Mouse (Mus musculus) MEL (cell line): Measurements from ENCODE around the gene Copz1. TPM values are rescaled to one million over a fixed set of nuclear protein-coding genes. Genes with fewer than 3 reads are reported as not detected.

Source experiments
- DNase-seq: peaks from one replicate; pipeline ENCODE4 v3.0.0; 2011; ENCODE audit warnings: low read depth, low spot score
- H3K27ac ChIP-seq: 2 replicates; pipeline ENCODE4 v1.5.1; 2012; ENCODE audit warnings: low read depth, mild to moderate bottlenecking, control low read depth, low read length, moderate library complexity; ENCODE audit not compliant: control insufficient read depth
- H3K27me3 ChIP-seq, 2 experiments: fragments of 150-350 bp in 1 of 2; sonication (generic) in 1 of 2; 2 replicates each; pipeline ENCODE4 v1.6.1; 2012; ENCODE audit warnings: low read length in 2 of 2, mild to moderate bottlenecking in 2 of 2, improper control_type of control experiment in 1 of 2, moderate library complexity in 1 of 2; ENCODE audit not compliant: insufficient read depth in 2 of 2, control insufficient read depth in 1 of 2
- H3K36me3 ChIP-seq, 2 experiments: 2 replicates each; pipeline ENCODE4 v1.6.1; 2012 to 2014; ENCODE audit warnings: low read length in 2 of 2, improper control_type of control experiment in 1 of 2, inconsistent platforms in 1 of 2, mild to moderate bottlenecking in 1 of 2; ENCODE audit not compliant: insufficient read depth in 2 of 2, control insufficient read depth in 1 of 2
- H3K4me1 ChIP-seq, 2 experiments: fragments of 150-350 bp in 1 of 2; sonication (generic) in 1 of 2; 2 replicates each; pipeline ENCODE4 v1.6.1; 2012; ENCODE audit warnings: low read length in 2 of 2, improper control_type of control experiment in 1 of 2, mild to moderate bottlenecking in 1 of 2; ENCODE audit not compliant: insufficient read depth in 2 of 2, control insufficient read depth in 1 of 2
- H3K4me3 ChIP-seq, 2 experiments: fragments of 150-350 bp in 1 of 2; sonication (generic) in 1 of 2; 2 replicates each; pipeline ENCODE4 v1.5.1; 2012; ENCODE audit warnings: low read depth in 2 of 2, low read length in 2 of 2, mild to moderate bottlenecking in 2 of 2, moderate library complexity in 2 of 2, control low read depth in 1 of 2, improper control_type of control experiment in 1 of 2; ENCODE audit not compliant: control insufficient read depth in 1 of 2, insufficient read depth in 1 of 2
- H3K79me2 ChIP-seq: 2 replicates; pipeline ENCODE4 v1.6.1; 2012; ENCODE audit warnings: mild to moderate bottlenecking, low read length, moderate library complexity; ENCODE audit not compliant: control insufficient read depth, poor library complexity, insufficient read depth
- H3K9ac ChIP-seq: 2 replicates; pipeline ENCODE4 v1.6.1; 2012; ENCODE audit warnings: low read depth, mild to moderate bottlenecking, control low read depth, low read length, moderate library complexity; ENCODE audit not compliant: control insufficient read depth, poor library complexity, severe bottlenecking
- H3K9me3 ChIP-seq: fragments of 150-350 bp; sonication (generic); replicated peaks from 2 replicates; pipeline ENCODE4 v1.6.1; 2012; ENCODE audit warnings: mild to moderate bottlenecking, low read length, improper control_type of control experiment, moderate library complexity; ENCODE audit not compliant: insufficient read depth
- CHD1 ChIP-seq: IDR thresholded peaks from 2 replicates; pipeline ENCODE4 v1.6.1; 2012; ENCODE audit warnings: low read depth, mild to moderate bottlenecking, inconsistent platforms, low read length, improper control_type of control experiment
- CTCF ChIP-seq, 3 experiments: IDR thresholded peaks in 2 of 3; conservative IDR thresholded peaks in 1 of 3; 2 replicates each; pipeline ENCODE4 v1.5.1; 2011 to 2012; ENCODE audit warnings: low read length in 3 of 3, low read depth in 2 of 3, mild to moderate bottlenecking in 2 of 3, improper control_type of control experiment in 1 of 3, inconsistent platforms in 1 of 3, mixed read lengths in 1 of 3, moderate library complexity in 1 of 3; ENCODE audit not compliant: control insufficient read depth in 1 of 3, insufficient read depth in 1 of 3, poor library complexity in 1 of 3, severe bottlenecking in 1 of 3
- GATA1 ChIP-seq: IDR thresholded peaks from 2 replicates; pipeline ENCODE4 v1.6.1; 2011; ENCODE audit warnings: low read depth, low read length, improper control_type of control experiment
- MAFK ChIP-seq: IDR thresholded peaks from 2 replicates; pipeline ENCODE4 v1.6.1; 2011; ENCODE audit warnings: low read depth, mild to moderate bottlenecking, low read length, improper control_type of control experiment, borderline replicate concordance
- MAZ ChIP-seq: IDR thresholded peaks from 2 replicates; pipeline ENCODE4 v1.6.1; 2012; ENCODE audit warnings: low read depth, mild to moderate bottlenecking, inconsistent platforms, low read length, improper control_type of control experiment
- MXI1 ChIP-seq: IDR thresholded peaks from 2 replicates; pipeline ENCODE4 v1.6.1; 2011; ENCODE audit warnings: mild to moderate bottlenecking, low read depth, low read length, improper control_type of control experiment
- MYC ChIP-seq: IDR thresholded peaks from 2 replicates; pipeline ENCODE4 v1.6.1; 2011; ENCODE audit warnings: low read depth, mild to moderate bottlenecking, low read length, improper control_type of control experiment, moderate library complexity
- POLR2AphosphoS2 ChIP-seq: IDR thresholded peaks from 2 replicates; pipeline ENCODE4 v1.6.1; 2011; ENCODE audit warnings: low read length, improper control_type of control experiment
- POLR2AphosphoS5 ChIP-seq: IDR thresholded peaks from 2 replicates; pipeline ENCODE4 v1.6.1; 2012; ENCODE audit warnings: low read depth, borderline replicate concordance, mild to moderate bottlenecking, inconsistent platforms, low read length, moderate library complexity, mixed read lengths
- RCOR1 ChIP-seq: IDR thresholded peaks from 2 replicates; pipeline ENCODE4 v1.6.1; 2012; ENCODE audit warnings: low read depth, mild to moderate bottlenecking, inconsistent platforms, low read length, improper control_type of control experiment
- SIN3A ChIP-seq: IDR thresholded peaks from 2 replicates; pipeline ENCODE4 v1.6.1; 2012; ENCODE audit warnings: low read length, improper control_type of control experiment, inconsistent platforms
- SMC3 ChIP-seq: IDR thresholded peaks from 2 replicates; pipeline ENCODE4 v1.6.1; 2011; ENCODE audit warnings: low read depth, low read length, improper control_type of control experiment
- TCF12 ChIP-seq: IDR thresholded peaks from 2 replicates; pipeline ENCODE4 v1.6.1; 2014; ENCODE audit warnings: low read depth, mild to moderate bottlenecking, inconsistent platforms, low read length, improper control_type of control experiment, moderate library complexity
- UBTF ChIP-seq: IDR thresholded peaks from 2 replicates; pipeline ENCODE4 v1.6.1; 2012; ENCODE audit warnings: low read depth, mild to moderate bottlenecking, inconsistent platforms, low read length, improper control_type of control experiment, moderate library complexity, borderline replicate concordance; ENCODE audit not compliant: insufficient read depth
- USF2 ChIP-seq, 2 experiments: IDR thresholded peaks; 2 replicates each; pipeline ENCODE4 v1.6.1; 2011 to 2012; ENCODE audit warnings: improper control_type of control experiment in 2 of 2, low read length in 2 of 2, borderline replicate concordance in 1 of 2, inconsistent platforms in 1 of 2, low read depth in 1 of 2, mild to moderate bottlenecking in 1 of 2; ENCODE audit not compliant: insufficient read depth in 1 of 2
- ZC3H11A ChIP-seq: IDR thresholded peaks from 2 replicates; pipeline ENCODE4 v1.6.1; 2012; ENCODE audit warnings: low read depth, mild to moderate bottlenecking, inconsistent platforms, low read length, improper control_type of control experiment
- ZKSCAN1 ChIP-seq: IDR thresholded peaks from 2 replicates; pipeline ENCODE4 v1.6.1; 2012; ENCODE audit warnings: low read depth, mild to moderate bottlenecking, inconsistent platforms, low read length, improper control_type of control experiment, moderate library complexity
- ZMIZ1 ChIP-seq: IDR thresholded peaks from 2 replicates; pipeline ENCODE4 v1.6.1; 2012; ENCODE audit warnings: low read depth, mild to moderate bottlenecking, inconsistent platforms, low read length, improper control_type of control experiment, moderate library complexity
- ZNF384 ChIP-seq: IDR thresholded peaks from 2 replicates; pipeline ENCODE4 v1.6.1; 2012; ENCODE audit warnings: low read depth, mild to moderate bottlenecking, inconsistent platforms, low read length, improper control_type of control experiment
- polyA plus RNA-seq, 2 experiments: library from polyadenylated mRNA; stranded (reverse) in 1 of 2; unstranded in 1 of 2; fragments of >175 nt in 1 of 2; fragments of >200 nt in 1 of 2; gene quantifications; 2 replicates each; pipeline versions ENCODE4 v1.2.1 to v1.2.4; 2012; ENCODE audit warnings: low replicate concordance in 2 of 2, low read depth in 1 of 2; ENCODE audit not compliant: insufficient read length in 2 of 2, insufficient read depth in 1 of 2, missing spikeins in 1 of 2
- total RNA-seq: library from RNA; depleted of rRNA; stranded (reverse); fragments of 300-350 nt; gene quantifications from 2 replicates; pipeline ENCODE4 v1.2.3, GENCODE M21; 2012

Gene Copz1
- total and polyA plus RNA-seq, 3 experiments = 46.7 to 822 (median 117) TPM

DNA sequence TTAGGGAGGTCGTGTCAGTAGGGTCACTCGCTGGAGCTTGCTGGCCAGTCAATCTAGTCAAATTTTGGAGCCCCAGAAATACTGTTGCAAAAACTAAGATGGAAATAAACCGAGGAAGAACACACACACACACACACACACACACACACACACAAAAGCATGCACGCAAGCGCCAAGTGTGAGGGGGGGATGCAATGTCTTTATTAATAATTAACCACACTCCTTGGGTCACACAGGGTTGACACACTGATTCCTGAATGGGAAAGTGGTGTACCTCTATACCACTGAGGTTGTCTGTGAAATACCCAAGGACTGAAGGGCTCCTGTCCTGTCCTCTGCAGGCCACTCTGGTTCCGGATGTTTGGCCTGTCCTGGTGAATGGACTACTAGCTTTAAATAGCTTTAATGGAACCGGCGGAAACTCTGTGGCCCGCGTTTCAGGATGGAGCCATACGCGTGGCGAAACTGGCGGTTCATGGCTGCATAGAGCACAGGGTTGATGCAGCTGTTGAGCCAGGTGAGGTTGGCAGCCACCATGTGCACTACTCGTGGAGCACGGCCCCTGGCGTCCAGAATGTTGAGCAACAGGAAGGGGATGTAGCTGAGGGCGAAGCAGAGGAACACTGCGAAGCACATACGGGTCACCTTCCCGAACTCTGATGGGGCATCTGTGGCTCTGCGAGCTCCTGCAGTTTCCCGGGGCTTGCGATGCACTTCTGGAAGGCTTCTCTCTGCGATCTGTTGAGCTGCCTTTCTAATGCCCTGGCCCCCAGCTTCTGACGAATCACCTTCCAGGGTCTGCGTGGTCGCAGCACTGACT, 35.8 kb downstream of the Copz1 start:
- H3K27me3 ChIP-seq = no peaks in the 10 kb centered on the region

DNA sequence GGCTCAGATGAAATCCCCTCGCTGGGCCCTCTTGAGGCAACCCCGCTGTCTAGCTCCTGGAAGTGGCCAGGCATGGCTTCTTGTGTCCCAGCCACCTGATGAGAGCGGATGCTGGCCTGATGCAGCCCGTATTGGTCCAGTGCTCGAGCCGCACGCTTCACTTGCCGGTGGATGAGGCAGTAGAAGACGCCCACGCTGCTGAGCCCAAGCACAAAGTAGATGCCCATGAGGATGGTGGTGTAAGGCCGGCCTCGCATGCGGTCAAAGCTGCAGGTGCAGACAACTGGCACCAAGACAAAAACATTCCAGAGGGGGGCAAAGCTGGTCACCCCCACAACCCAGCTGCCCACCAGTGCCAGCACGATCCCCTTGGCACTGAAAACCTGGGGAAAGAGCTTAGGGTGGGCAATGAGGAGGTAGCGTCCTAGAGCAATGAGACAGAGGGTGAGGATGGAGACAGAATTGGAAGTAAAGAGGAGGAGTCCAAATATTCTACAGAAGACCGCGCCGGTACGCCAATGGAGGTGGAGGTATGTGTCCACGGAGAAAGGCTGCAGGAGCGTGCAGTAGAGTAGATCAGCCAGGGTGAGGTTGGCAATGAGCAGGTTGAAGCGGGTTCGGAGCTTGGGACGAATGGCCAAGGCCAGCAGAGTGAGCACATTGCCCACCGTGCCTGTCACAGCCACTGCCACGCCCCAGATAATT, 36.5 kb downstream of the Copz1 start:
- peaks cover 0 to 3% of the 10 kb centered on the region in 2 experiments; a peak in 2 of 4 replicates for H3K36me3 ChIP-seq
- peaks cover 0 to 3% of the 10 kb centered on the region in 2 experiments; a peak in 2 of 4 replicates for H3K4me1 ChIP-seq
- H3K27me3 ChIP-seq = no peaks in the 10 kb centered on the region
- TF ChIP-seq ZMIZ1 (no peak), POLR2AphosphoS2 (no peak), USF2 (IDR thresholded peaks at IDR 0.05; ENCODE audit: borderline replicate concordance in 1 of 2, insufficient read depth in 1 of 2, low read depth in 1 of 2, low read length in 2 of 2) (no peak)
- no peaks in the 10 kb centered on the region for H3K9me3 ChIP-seq
- H3K9ac ChIP-seq = no peak overlapping the region
- no peak for DNase-seq
- no peak overlapping the region for H3K27ac ChIP-seq
- no peak overlapping the region for H3K4me3 ChIP-seq
- no peaks in the 10 kb centered on the region for H3K79me2 ChIP-seq

More for the DNA sequence above, 35.8 kb downstream of the Copz1 start:
- no peak overlapping the region for H3K27ac ChIP-seq
- no peak for DNase-seq
- H3K4me3 ChIP-seq = no peak overlapping the region
- H3K36me3 ChIP-seq = peaks cover 0 to 3% of the 10 kb centered on the region in 2 experiments; a peak in 2 of 4 replicates
- H3K79me2 ChIP-seq = no peaks in the 10 kb centered on the region
- no peak overlapping the region for H3K9ac ChIP-seq
- TF ChIP-seq MXI1 = no peak
- no peak for TF ChIP-seq UBTF
- no peak for TF ChIP-seq SMC3
- no peak for TF ChIP-seq GATA1
- no peak for TF ChIP-seq ZKSCAN1
- no peak for TF ChIP-seq POLR2AphosphoS5
- no peak for TF ChIP-seq USF2 (IDR thresholded peaks at IDR 0.05; ENCODE audit: borderline replicate concordance in 1 of 2, insufficient read depth in 1 of 2, low read depth in 1 of 2, low read length in 2 of 2)
- TF ChIP-seq SIN3A = no peak
- no peak for TF ChIP-seq RCOR1
- no peak for TF ChIP-seq MAFK
- TF ChIP-seq ZNF384 = no peak
- no peak for TF ChIP-seq CHD1
- TF ChIP-seq MYC = no peak
- no peak for TF ChIP-seq MAZ
- TF ChIP-seq CTCF (IDR thresholded peaks at IDR 0.05 in 2 of 3, conservative IDR thresholded peaks at IDR 0.05 in 1 of 3; ENCODE audit: control insufficient read depth in 1 of 3, insufficient read depth in 1 of 3, low read depth in 2 of 3, low read length in 3 of 3, poor library complexity in 1 of 3, severe bottlenecking in 1 of 3) = no peak
- no peak for TF ChIP-seq ZC3H11A
- TF ChIP-seq TCF12 = no peak
- TF ChIP-seq, all 39 proteins: peak for 0
- Histone ChIP-seq H3K4me1 (peaks cover 0 to 3% of the 10 kb centered on the region in 2 experiments; a peak in 2 of 4 replicates), H3K9me3 (no peaks in the 10 kb centered on the region)
